ENCODE assay signal across 8 mouse cellular contexts in genomic region chr10:121642054-121642947, GRCm38 (mm10). TPM values are rescaled to one million over a fixed set of nuclear protein-coding genes. Genes with fewer than 3 reads are reported as not detected.
DNase-seq lines count a peak whose midpoint lies in the region; ATAC-seq and TF ChIP-seq lines count a peak whose summit lies in the region.

No protein-coding gene starts in this region.

- H3K9me3 ChIP-seq in heart, embryonic 14.5 days (ENCODE audit: control insufficient read depth, low read length): no peaks in the 10 kb centered on the region
- H3K9me3 ChIP-seq in lung, postnatal 0 days (ENCODE audit: low read length): no peaks in the 10 kb centered on the region

- no peak for ATAC-seq in heart, embryonic 14.5 days (ENCODE audit: insufficient number of reproducible peaks, insufficient read depth, low FRiP score, low read depth)
- peak; percentile 38; the same call in 1 of the 2 replicates for ATAC-seq in lung, postnatal 0 days
- ATAC-seq in erythroid progenitor cell, adult 5-6 weeks (replicated peaks; ENCODE audit: low FRiP score, poor library complexity, severe bottlenecking): no peak

- peaks cover 30% of the 10 kb centered on the region for H3K27me3 ChIP-seq in heart, embryonic 14.5 days (ENCODE audit: control insufficient read depth, insufficient read depth, low read length)
- peaks cover 15% of the 10 kb centered on the region; the same call in 1 of the 2 replicates for H3K27me3 ChIP-seq in lung, postnatal 0 days (replicated peaks; ENCODE audit: insufficient read depth, low read length)

- no peak for TF ChIP-seq EP300 in lung, postnatal 0 days (IDR thresholded peaks at IDR 0.05)

- H3K4me3 ChIP-seq in heart, embryonic 14.5 days (ENCODE audit: control insufficient read depth in 1 of 2, insufficient read depth in 1 of 2, low read depth in 1 of 2, low read length in 2 of 2): peak overlapping the region; percentile 44 to 55
- peak overlapping the region; percentile 55 for H3K4me3 ChIP-seq in bone marrow macrophage, adult 2 months (ENCODE audit: insufficient read depth, low read length)
- H3K4me3 ChIP-seq in lung, postnatal 0 days (ENCODE audit: low read depth, low read length): peak overlapping the region; percentile 48

- no peak overlapping the region for H3K27ac ChIP-seq in heart, embryonic 14.5 days (replicated peaks in 1 of 2; ENCODE audit: control insufficient read depth in 1 of 2, insufficient read depth in 1 of 2, low read depth in 2 of 2, low read length in 2 of 2)
- no peak overlapping the region for H3K27ac ChIP-seq in bone marrow macrophage, adult 2 months (ENCODE audit: insufficient read depth, low read depth, low read length)
- no peak overlapping the region for H3K27ac ChIP-seq in lung, postnatal 0 days (ENCODE audit: low read length)

- H3K9ac ChIP-seq in heart, embryonic 14.5 days (ENCODE audit: low read length): peak overlapping the region; percentile 68
- H3K9ac ChIP-seq in lung, postnatal 0 days (replicated peaks; ENCODE audit: low read depth): no peak overlapping the region

- intact Hi-C loops in gastrocnemius, postnatal 14 days (cut with DNase I; ENCODE audit: low total_unique reads): no loop called here

- DNase-seq in heart, postnatal 4 days: no peak
- peak; percentile 50 for DNase-seq in forelimb bud, embryonic 11.5 days (ENCODE audit: low read depth, low spot score)
- peak; percentile 25 for DNase-seq in lung, postnatal 0 days (ENCODE audit: low spot score)
- peak; percentile 21 for DNase-seq in testis, postnatal 14 days (ENCODE audit: low spot score)
- no peak for DNase-seq in gastrocnemius, postnatal 14 days

- peaks cover 6 to 18% of the 10 kb centered on the region in 2 experiments; a peak in 3 of 4 replicates for H3K4me1 ChIP-seq in heart, embryonic 14.5 days (ENCODE audit: control insufficient read depth in 2 of 2, insufficient read depth in 2 of 2, low read length in 2 of 2)
- peaks cover 5% of the 10 kb centered on the region for H3K4me1 ChIP-seq in bone marrow macrophage, adult 2 months (ENCODE audit: control insufficient read depth, insufficient read depth, low read length)
- H3K4me1 ChIP-seq in lung, postnatal 0 days (ENCODE audit: insufficient read depth, low read depth, low read length): no peaks in the 10 kb centered on the region; the same call in 1 of the 2 replicates

- WGBS in heart, embryonic 14.5 days: 7% methylated on average over 28 of the region's 28 CpGs
- WGBS in lung, postnatal 0 days: 7% methylated on average over 28 of the region's 28 CpGs

- no peaks in the 10 kb centered on the region for H3K36me3 ChIP-seq in heart, embryonic 14.5 days (ENCODE audit: control insufficient read depth, insufficient read depth, low read length)
- H3K36me3 ChIP-seq in lung, postnatal 0 days (ENCODE audit: insufficient read depth, low read length): no peaks in the 10 kb centered on the region

- TF ChIP-seq POLR2A in bone marrow macrophage, adult 2 months (IDR thresholded peaks at IDR 0.05; ENCODE audit: borderline replicate concordance, low read depth, low read length): no peak

- H3K4me2 ChIP-seq in heart, embryonic 14.5 days (ENCODE audit: low read length): peak overlapping the region; percentile 100
- H3K4me2 ChIP-seq in lung, postnatal 0 days (replicated peaks; ENCODE audit: low read depth, low read length): peak overlapping the region; percentile 95

- no peak for TF ChIP-seq CTCF in bone marrow macrophage, adult 2 months (IDR thresholded peaks at IDR 0.05; ENCODE audit: low read depth, low read length)
- no peak for TF ChIP-seq CTCF in lung, postnatal 0 days (IDR thresholded peaks at IDR 0.05)

RNA-seq across cellular contexts. Expression of gene D930020B18Rik, which starts 0.9 kb away (rescaled TPM):
- polyA plus RNA-seq in heart, embryonic 14.5 days (2014; fragmentation: Nextera tagmentation; extraction: Ambion mirVana): not detected in 2 replicates
- total RNA-seq in heart, postnatal 4 days (2021): not detected
- not detected in 2 replicates for polyA plus RNA-seq in bone marrow macrophage, adult 2 months (2012; ENCODE audit: insufficient read depth, insufficient read length, missing spikeins)
- 0.44 and 0.48 TPM in 2 replicates for polyA plus RNA-seq in lung, postnatal 0 days (2015; fragmentation: Nextera tagmentation; extraction: Ambion mirVana)
- total RNA-seq in erythroid progenitor cell, adult 5-6 weeks (2015; ENCODE audit: low replicate concordance): not detected in 2 replicates
- not detected in 2 replicates for total RNA-seq in erythroid progenitor cell, adult 5-6 weeks (2017; ENCODE audit: low replicate concordance)
- not detected for total RNA-seq in gastrocnemius, postnatal 14 days (2021)

RNA-seq across cellular contexts. Expression of gene Xpot, which starts 16.2 kb away (rescaled TPM):
- 28.7 and 38.4 TPM in 2 replicates for polyA plus RNA-seq in heart, embryonic 14.5 days (2014; fragmentation: Nextera tagmentation; extraction: Ambion mirVana)
- total RNA-seq in heart, postnatal 4 days (2021): 10 to 100 TPM; 32.3 to 38.0 TPM
- 54.0 and 62.2 TPM in 2 replicates for polyA plus RNA-seq in bone marrow macrophage, adult 2 months (2012; ENCODE audit: insufficient read depth, insufficient read length, missing spikeins)
- 19.9 and 25.7 TPM in 2 replicates for polyA plus RNA-seq in lung, postnatal 0 days (2015; fragmentation: Nextera tagmentation; extraction: Ambion mirVana)
- total RNA-seq in erythroid progenitor cell, adult 5-6 weeks (2015; ENCODE audit: low replicate concordance): 22.2 and 32.8 TPM in 2 replicates
- 40.0 and 49.9 TPM in 2 replicates for total RNA-seq in erythroid progenitor cell, adult 5-6 weeks (2017; ENCODE audit: low replicate concordance)
- 10 to 100 TPM; 20.3 to 28.2 TPM for total RNA-seq in gastrocnemius, postnatal 14 days (2021)

RNA-seq across cellular contexts. Expression of gene Tbk1, which starts 55.7 kb away (rescaled TPM):
- 24.7 and 26.4 TPM in 2 replicates for polyA plus RNA-seq in heart, embryonic 14.5 days (2014; fragmentation: Nextera tagmentation; extraction: Ambion mirVana)
- total RNA-seq in heart, postnatal 4 days (2021): 10 to 100 TPM; 18.7 to 26.8 TPM
- 102 and 107 TPM in 2 replicates for polyA plus RNA-seq in bone marrow macrophage, adult 2 months (2012; ENCODE audit: insufficient read depth, insufficient read length, missing spikeins)
- 25.9 and 28.0 TPM in 2 replicates for polyA plus RNA-seq in lung, postnatal 0 days (2015; fragmentation: Nextera tagmentation; extraction: Ambion mirVana)
- total RNA-seq in erythroid progenitor cell, adult 5-6 weeks (2015; ENCODE audit: low replicate concordance): 44.0 and 53.2 TPM in 2 replicates
- total RNA-seq in erythroid progenitor cell, adult 5-6 weeks (2017; ENCODE audit: low replicate concordance): 75.9 and 109 TPM in 2 replicates
- total RNA-seq in gastrocnemius, postnatal 14 days (2021): 10 to 100 TPM; 11.0 to 11.5 TPM

Comparison
In these comparisons a context has a peak if more than half of its experiments do, and no peak if none do; other contexts are left out.
1. DNase-seq: peak in forelimb bud, embryonic 11.5 days (single experiment), lung, postnatal 0 days (single experiment) and testis, postnatal 14 days (single experiment); none in heart, postnatal 4 days (single experiment) and gastrocnemius, postnatal 14 days (single experiment).
2. Peak in every context shown above with its lines, with median percentiles within 50 percentile points of each other: H3K4me3 ChIP-seq.